Mouse (Mus musculus) mature B cell (primary cell): ENCODE measurements around the gene Fam19a5.

Experiments
- in situ Hi-C: fragments of 300-500 bp; cut with MboI; formaldehyde crosslinking; loops from 2 replicates; pipeline ENCODE4 v1.14.3; 2019

Gene Fam19a5

DNA sequence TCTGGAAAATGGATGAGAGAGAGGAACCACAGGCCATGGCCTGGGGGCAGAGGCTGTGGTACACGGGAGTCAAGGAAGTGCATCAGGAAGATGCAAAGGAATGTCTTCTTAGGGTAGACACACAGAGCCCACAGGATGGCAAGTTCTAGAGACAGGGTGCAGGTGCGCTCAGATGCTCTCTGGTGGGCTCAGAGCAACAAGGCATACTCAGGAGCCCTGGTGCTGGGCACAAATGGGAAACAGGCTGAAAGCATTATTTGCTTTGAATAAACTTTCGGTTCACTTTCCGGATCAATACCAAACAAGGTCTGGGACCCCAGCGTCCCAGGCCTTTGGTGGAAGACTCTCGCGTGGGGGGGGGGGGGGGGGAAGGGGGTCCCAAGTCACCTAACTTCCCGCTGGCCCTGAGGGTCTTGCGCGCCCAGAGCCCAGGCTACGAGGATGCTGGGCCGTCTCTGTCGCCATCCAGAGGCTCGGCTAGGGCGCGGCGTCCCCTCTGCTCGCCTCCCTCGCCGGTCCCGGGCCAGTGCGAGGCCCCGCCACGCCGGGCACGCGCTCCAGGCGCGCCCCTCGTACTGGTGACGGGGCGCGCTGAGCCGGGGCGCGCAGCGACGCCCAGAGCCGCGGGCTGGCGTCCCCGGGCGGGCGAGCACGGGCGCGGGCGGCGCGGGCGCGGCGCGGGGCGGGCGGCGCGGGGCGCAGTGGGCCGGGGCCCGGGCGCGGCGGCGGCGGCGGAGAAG, at the start of gene Fam19a5:
Gene Fam19a5, plus strand, starts transcription at position 701 of the 740 bp plus-strand sequence.
- in situ Hi-C loops: no loop called here

DNA sequence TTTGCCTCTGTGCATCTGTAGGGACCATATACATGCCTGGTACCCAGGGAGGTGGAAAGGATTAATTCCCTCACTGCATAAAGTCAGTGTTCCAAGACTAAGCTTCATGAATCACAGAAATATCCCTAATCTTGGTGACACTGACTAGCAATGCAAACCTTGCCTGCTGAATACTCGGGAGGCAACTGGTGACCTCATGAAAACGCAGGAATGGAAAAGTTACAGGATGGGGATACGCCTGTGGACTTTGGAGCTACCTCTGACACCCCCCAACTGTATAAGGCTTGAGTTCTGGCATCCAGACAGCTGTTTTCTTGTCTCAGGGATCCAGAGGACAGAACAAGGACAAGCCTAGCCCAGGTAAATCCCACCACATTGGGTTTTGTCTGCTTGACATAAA, 42.4 kb upstream of the Fam19a5 start:
- in situ Hi-C loops: no loop called here

DNA sequence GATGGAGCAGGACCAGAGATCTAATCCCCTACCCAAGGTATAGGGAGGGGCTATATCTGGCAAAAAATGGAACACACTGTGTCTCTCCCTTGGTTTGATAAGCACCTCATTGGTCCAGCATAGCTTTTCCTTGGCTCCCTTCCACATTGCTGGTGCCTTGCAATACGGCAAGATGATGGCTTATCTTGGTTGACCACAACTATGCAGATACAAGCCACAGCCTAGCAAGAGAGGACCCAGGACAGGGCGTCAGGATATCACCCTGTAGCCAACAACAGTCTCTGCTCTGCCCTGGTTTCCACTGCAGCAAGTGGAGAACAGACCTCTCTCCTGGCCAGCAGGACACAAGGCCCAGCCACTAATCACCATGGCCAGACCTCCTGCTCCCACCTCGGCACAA, 36.8 kb upstream of the Fam19a5 start:
- in situ Hi-C loops: no loop called here

DNA sequence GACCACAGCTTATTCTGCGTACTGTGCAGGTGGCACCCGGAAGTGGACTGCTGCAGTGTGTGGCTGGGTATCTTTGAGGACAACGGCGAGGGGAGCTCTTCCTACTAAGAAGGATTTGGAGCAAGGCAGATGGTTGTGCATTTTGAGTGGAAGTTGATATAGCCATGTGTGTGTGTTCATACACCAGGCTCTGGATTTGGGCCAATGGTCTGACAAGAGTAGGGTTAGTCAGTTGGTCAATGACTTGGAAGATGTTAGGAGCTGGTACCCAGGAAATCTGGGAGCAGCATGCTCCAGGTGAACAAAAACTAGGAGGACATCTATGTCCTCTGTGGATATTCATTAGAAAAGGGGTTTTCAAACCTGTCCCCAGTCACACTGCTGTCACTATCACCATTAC, 33.2 kb upstream of the Fam19a5 start:
- in situ Hi-C loops: no loop called here

DNA sequence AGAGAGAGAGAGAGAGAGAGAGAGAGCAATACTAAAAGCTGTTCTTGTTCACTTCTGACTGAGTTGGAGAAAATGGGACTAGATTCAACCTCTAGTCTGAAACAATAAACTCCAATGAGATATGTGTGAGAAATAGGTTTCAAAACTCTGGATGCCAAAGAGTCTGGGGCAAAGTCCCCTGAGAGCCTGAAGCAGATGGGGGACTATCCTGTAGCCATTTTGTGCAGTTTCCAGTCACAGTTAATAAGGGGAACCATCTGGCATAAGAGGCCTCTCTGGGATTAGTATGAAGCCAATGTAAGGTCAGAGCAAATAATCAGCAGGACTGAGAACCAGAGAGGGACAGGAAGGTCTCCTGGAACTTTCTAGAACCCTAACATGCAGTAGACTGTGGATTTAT, 25.9 kb upstream of the Fam19a5 start:
- in situ Hi-C loops: no loop called here

DNA sequence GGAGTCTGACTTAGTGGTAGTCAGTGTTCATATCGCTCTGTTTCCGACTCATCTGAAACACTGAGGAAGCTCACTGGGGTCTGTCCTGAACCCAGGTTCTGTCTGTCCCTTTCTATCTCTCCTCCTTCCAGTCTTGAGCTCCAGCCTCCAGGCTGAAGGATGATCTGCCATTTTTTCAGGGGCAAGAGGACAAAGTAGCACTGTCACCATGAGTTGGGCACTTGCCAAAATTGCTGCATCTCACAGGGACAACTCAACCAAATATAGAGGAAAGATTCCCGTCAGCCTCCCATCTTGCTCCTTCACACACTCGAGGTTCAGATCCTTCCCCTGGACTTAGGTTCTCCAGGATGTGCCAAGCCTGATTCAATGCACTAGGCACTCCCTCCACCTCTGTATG, 14.8 kb upstream of the Fam19a5 start:
- in situ Hi-C loops: no loop called here

DNA sequence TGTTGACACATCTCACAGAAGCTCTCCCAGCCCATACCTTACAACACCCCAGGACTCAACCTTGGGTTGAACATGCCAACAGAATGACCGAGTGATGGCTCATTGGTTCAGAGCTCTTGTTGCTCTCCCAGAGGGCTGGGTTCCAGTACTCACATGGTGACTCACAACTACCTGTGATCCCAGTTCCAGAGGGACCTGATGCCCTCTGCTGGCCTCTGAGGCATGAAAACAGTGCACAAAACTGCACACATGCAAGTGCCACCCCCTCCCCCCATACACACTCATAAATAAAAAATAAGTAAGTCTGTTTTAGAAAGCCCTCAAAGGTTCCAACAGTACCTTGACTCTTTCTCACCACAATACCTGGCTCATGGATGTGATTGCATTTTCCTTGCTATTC, 2.4 kb upstream of the Fam19a5 start:
- in situ Hi-C loops: no loop called here

DNA sequence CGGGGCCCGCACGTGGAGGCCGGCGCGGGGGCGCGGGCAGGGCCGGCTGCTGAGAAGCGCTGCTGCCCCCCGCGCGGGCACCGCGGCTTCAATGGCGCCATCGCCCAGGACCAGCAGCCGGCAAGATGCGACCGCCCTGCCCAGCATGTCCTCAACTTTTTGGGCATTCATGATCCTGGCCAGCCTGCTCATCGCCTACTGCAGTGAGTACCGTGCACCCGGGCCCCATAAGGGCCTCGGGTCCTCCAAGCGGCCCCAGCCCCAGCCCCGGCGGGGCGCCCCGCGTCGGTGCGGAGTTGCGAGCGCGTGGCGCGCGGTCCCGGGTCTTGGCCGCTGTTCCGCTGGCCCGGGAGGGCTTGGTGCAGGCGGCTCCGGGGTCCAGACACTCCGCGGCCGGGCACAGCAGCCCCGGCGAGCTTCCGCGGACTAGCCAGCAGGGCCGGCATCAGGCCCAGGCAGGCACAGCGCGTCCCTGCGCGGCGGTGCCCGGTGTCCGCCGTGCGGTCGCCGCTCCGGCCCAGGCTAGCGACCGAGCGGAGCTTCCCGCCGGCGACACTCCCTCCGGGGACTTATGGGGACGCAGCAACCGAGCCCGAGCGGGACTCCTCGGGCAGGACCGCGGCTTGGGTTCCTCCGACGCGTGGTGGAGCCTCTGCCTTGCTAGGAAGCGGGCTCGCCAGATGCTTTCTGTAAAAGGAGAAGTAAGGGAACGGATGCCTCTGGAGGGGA, 466 bp downstream of the Fam19a5 start:
- in situ Hi-C loops: no loop called here

DNA sequence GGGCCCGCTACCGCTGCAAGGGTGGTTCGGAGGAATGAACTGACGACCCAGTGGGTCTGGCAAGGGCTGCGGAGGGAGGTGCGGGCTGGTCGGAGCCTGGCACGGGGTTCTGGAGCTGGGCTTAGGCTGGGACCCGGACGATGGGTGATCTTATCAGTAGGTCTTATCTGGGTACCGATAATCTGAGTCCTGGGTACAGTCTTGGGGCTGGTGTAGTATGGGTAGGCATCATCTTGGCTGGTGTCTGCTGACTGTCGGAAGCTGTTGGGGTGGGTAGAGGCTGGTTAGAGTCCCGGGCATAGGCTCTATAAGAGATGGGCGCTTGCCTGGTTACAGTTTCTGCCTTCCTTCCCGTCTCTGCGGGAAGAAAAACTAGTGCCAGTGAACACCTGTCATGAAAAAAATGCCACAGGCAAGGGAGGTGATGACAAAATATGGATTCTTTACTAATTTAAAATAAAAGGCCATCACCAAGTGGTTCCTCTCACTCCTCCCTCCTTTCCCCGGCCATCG, 1.1 kb downstream of the Fam19a5 start:
- in situ Hi-C loops: no loop called here

DNA sequence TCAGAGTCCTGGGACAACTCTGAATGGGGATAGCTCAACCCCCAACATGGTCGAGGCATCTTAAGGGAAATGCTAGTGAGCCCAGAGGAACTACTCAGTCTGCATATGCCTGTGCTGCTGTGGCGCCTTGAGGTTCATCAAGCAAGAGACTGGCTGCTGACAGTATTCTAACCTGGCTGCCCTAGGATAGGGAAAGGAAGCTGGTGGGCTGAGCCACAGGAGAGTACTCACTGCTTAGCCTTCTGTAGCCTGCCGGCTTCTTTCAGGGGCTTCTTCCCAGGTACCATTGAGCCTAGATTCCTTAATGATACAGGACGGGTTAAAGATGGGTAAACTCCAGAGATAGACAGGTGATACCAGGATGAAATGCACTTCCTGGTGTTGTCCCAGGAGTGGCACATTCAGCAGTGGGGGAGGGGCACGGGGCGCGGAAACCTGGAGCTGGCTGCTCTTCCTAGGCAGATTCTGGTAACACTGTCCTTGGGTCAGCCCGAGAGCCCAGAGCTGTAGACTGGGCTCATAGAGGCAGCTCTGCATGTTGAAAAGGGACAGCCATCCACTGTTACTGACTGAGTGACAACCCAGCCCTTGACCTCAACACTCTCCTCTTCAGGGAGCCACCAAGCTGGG, 1.7 kb downstream of the Fam19a5 start:
- in situ Hi-C loops: no loop called here

DNA sequence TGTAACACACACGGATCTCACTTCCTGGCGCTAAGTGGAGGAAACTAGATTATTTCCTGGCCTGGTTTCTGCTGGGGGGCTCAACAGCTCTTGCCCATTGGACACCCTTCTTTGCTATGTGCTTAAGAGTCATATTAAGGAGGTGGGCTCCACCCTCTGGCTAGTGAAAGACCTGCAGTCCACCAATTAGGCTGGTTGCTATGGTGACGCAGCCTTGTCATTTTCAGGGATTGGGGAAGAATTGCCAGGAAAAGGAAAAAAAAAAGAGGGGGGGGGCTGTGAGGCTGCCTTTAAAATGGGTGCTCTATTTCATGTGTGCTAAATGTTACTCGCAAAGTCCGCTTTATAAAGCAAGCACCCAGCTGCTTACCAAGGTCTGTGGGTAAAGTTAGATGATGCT, 2.9 kb downstream of the Fam19a5 start:
- in situ Hi-C loops: no loop called here

DNA sequence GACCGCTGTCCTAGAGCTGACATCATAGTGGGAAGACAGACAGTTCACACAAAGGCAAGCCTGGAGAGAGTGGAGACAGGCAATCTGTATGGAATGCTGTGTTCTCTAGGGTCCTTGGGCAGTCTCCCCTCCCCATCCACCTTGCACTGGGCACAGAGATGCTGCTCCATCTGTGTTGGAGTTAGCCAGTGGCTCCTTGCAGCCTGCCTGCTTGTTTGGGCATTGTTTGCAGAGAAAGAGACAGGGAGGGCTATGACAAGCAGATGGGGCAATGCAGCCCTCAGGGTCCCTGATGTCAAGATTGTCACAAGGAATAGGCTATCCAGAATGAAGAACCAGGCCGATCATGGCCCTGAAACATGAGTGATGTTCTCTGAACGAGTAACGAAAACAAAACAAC, 5.6 kb downstream of the Fam19a5 start:
- in situ Hi-C loops: no loop called here

DNA sequence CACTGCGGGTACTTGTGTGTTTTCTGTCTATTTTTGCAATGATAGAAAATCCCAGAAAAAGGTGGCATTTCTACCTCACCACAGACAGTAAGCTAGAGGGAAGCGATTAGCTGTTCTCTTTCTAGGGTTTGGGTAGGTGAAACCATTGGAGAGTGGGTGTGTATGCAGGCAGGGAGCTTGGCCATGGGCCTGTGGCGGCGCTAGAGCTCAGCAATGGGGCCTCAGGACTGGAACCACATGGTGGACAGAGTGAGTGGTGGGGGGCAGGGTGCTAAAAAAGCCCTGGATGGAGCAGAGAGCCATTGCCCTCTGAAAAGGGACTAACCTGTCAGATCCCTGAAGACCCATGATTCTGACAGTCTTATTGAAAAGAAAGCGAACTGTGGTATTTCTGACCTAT, 6.7 kb downstream of the Fam19a5 start:
- in situ Hi-C loops: no loop called here

DNA sequence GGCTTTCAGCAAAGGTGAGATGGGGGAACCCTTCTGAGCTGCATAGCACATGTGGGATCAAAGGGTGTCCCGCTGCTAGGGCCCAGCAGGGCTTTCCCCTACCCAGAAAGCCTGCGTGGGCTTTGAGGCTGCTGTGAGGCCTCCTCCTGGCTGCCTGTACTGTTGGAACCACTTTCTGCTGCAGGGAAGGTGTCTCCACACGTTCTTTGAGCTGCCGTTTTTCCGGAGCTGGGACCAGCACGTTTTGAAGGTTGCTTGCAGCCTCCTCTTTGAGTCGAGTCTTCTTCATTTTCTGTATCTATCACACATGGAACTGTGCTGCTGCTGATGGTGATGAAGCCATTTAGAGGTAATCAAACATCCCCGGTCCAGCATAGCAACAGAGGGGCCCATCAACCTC, 7.5 kb downstream of the Fam19a5 start:
- in situ Hi-C loops: no loop called here

DNA sequence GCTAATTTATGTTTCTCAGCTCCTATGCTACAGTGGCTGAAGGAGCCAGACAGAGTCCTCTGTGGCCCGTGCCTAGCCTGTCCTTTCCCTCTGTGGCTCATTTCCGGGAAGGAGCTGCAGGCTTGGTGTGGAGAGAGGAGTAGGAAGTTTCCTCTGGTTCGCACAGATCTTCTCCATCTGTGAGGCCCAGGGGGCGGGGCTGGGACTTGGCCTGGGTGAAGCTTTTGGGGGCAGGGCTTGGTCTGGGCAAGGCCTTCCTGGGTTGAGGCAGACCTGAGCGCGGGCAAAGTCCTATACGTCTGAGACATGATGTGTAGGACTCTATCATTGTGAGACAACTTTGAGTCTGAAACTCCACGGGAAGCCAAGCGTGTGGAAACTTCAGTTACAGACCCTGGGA, 11.7 kb downstream of the Fam19a5 start:
- in situ Hi-C loops: no loop called here

DNA sequence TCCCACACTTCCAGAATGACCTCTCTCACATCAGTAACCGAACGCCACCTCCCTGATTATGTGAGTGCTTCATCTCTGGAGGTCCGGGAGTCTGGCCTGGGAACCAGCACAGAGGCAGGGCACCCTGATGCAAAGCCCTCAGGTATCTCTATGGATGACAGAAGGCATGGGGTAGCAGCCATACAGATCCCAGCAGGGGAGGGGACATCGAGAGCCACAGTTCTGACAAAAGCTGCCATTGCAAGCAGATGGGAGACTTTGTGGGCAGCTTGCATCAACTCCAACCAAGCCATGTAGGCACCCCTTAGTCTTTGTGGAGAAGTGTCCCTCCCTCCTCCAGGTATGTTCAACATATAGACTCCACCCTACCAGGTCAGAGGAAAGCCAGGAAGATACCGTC, 20.2 kb downstream of the Fam19a5 start:
- in situ Hi-C loops: no loop called here

DNA sequence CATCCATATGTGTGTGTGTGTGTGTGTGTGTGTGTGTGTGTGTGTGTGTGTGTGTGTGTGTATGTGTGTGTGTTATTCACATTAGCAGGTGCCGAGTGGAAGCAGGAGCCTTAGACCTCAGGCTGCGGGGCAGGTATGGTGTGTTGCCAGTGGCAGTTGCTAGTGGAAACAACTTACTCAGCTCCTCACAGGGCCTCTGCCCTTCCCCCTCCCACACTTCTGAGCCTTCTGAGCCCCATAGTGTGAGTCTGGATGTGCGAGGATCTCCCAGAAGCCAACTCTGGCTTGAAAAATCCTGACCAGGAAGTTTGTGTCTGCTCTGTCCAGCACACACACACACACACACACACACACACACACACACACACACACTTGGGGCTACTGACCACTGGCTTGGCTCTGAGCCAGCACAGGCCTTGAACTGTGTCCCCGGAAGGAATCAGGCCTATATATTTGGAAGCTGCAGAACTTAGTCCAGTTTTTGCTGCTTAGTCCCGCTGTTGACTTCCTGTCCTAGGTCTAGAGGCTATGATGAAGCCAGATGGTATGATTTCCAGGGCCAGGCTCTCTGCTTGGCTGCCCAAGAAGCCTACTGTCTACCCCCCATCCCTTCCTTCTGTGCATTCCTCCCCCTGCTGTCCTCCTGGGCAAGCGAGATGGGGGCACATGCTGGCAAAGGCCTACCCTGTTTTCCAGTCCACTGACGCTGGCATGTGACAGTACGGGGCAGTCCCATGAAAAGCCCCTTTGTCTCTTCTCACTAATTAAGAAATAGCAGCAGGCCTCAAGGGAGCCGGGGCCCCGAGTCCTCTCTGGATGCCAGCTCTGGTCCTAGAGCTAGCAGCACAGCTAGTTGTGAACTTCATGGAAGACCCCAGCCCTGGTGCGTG, 22.2 kb downstream of the Fam19a5 start:
- in situ Hi-C loops: no loop called here

DNA sequence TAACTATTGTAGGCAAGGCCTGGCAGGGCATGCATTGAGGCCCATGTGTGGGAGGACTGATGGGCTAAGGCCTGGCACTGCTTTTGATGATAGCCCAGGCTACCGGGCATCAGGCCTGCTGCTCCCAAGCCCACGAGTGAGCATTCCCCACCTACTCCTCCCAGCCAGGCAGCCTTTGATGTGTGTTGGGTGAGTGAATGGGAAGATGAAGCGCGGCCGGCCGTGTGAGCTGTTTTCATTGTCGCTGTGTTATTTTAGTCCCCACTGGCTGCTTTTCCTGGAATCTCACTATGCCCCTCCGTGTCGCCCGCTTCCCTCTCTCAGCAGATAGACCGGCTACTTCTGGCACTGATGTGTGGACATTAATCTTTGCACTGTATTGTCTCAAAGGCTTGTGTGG, 26.1 kb downstream of the Fam19a5 start:
- in situ Hi-C loops: no loop called here

DNA sequence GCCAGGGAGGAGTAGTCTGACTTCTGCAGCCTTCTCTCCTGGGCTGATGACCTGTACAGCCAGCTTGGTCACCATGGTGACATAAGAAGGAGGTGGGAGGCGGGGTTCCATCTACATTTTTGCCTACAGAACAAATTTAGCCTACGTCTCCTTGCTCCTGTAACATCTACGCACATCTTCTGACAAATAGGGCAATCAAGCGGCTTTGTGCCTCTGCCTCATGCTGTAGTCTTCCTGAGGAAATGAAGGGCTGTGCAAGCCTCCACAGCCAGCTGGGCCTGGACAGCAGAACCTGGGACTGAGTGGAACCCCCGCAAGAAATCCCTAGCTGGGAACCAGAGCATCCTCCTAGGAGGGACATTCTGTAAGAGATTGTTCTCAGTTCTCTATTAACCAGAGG, 35.8 kb downstream of the Fam19a5 start:
- in situ Hi-C loops: no loop called here

DNA sequence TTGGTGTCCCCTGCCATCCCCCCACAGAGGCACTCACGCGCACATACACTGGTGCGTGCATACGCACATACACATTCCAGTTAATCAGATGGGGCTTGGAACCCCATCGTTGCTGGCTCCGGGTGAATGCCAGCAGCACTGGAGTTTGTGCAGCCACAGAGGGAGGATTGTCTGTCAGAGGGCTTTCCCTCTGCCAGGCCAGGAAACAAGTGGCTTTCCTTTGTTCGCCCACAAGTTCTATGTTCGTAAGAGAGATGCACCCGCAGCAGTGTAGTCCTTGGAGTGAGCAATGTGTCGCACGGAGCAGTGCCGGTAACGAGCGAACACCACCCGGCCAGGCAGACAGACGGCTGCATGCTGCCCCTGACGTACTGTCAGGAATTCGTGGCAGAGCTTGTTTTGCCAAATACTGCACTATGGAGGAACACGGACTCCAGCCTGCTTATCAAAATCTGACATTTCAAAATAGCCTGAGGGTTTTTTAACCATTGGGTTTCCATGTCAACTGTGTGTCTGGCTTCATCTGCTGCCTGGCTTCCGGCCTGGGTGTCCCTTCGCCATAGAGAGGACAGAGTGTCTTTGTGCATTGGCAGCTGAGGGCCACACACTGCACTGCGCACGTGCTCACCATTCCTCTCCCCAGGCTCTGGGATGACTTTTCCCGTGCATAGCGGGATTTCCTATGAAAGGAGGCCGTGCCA, 40.0 kb downstream of the Fam19a5 start:
- in situ Hi-C loops: no loop called here

DNA sequence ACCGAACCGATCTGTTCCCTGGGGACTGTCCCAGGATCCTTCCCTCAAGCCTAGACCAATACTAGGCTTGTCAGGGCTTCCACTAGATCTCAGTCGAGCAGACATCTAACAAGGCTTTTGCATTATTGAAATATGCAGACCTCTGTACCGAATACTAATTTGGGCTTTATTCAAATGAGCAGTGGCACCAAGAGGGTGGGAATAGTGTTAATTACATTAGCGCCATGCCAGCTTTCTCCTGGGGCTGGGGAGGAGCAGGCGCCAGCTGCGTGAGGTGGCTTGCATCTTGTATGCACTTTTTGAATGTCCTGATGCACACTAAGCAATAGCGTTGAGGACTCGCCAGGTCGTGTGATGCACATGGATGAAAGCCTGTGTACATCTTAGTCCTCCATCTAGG, 46.9 kb downstream of the Fam19a5 start:
- in situ Hi-C loops: no loop called here
